Mouse (Mus musculus) ES-Bruce4 (cell line): ENCODE measurements at regions not wholly inside any gene's neighbourhood (a gene's known extent, or its start where the extent isn't known, plus 50 kb on each side); places are given as distances from the start of the nearest gene placed in this dataset.

Experiments
- H3K27ac ChIP-seq: 2 replicates; pipeline ENCODE4 v1.5.1; 2012; ENCODE audit warnings: low read length, inconsistent platforms; ENCODE audit not compliant: insufficient read depth
- H3K27me3 ChIP-seq: 2 replicates; pipeline ENCODE4 v1.6.1; 2012; ENCODE audit warnings: mild to moderate bottlenecking, low read length, inconsistent platforms; ENCODE audit not compliant: control insufficient read depth, poor library complexity, insufficient read depth, severe bottlenecking
- H3K36me3 ChIP-seq: 2 replicates; pipeline ENCODE4 v1.6.1; 2012; ENCODE audit warnings: inconsistent platforms, mild to moderate bottlenecking, low read length, moderate library complexity; ENCODE audit not compliant: control insufficient read depth, poor library complexity, insufficient read depth, severe bottlenecking
- H3K4me1 ChIP-seq: one replicate; pipeline ENCODE4 v1.8.1; 2011; ENCODE audit warnings: low read length; ENCODE audit not compliant: control insufficient read depth, insufficient read depth
- H3K4me3 ChIP-seq: 2 replicates; pipeline ENCODE4 v1.5.1; 2011; ENCODE audit warnings: low read depth, mild to moderate bottlenecking, low read length
- H3K9ac ChIP-seq: 2 replicates; pipeline ENCODE4 v1.6.1; 2012; ENCODE audit warnings: low read depth, mild to moderate bottlenecking, inconsistent platforms; ENCODE audit not compliant: poor library complexity, severe bottlenecking
- H3K9me3 ChIP-seq: replicated peaks from 2 replicates; pipeline ENCODE4 v1.6.1; 2012; ENCODE audit warnings: mild to moderate bottlenecking, low read length, inconsistent platforms; ENCODE audit not compliant: control insufficient read depth, poor library complexity, insufficient read depth, severe bottlenecking
- CTCF ChIP-seq: IDR thresholded peaks from one replicate; pipeline ENCODE4 v1.8.1; 2011; ENCODE audit warnings: low read depth, low read length
- EP300 ChIP-seq: IDR thresholded peaks from 2 replicates; pipeline ENCODE4 v1.6.1; 2011; ENCODE audit warnings: low read depth, low read length; ENCODE audit not compliant: insufficient read depth
- POLR2A ChIP-seq: IDR thresholded peaks from one replicate; pipeline ENCODE4 v1.8.1; 2011; ENCODE audit warnings: low read length; ENCODE audit not compliant: insufficient read depth

DNA sequence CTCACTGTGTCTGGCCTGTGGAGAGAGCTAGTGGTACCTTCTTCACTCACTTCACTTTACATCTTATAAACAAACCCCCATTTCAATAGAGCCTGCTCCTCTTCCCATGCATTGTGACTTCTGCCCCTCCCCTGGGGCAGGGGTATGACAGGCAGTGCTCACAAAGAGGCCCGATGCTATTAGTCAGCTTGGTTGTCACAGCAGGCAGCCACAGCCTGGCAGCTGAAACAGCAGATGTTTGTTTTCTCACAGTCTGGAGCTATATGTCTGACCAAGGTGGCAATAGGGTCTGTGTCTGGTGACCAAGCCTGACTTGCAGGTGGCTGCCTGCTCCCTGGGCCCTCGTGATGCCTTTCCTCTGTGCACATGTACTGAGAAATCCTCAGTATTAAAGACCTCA, 472.8 kb downstream of the Bnc2 start:
- Histone ChIP-seq H3K36me3 (no peaks in the 10 kb centered on the region), H3K9ac (no peak overlapping the region), H3K4me3 (no peak overlapping the region), H3K9me3 (no peaks in the 10 kb centered on the region), H3K27ac (no peak overlapping the region), H3K27me3 (no peaks in the 10 kb centered on the region), H3K4me1 (peaks cover 10% of the 10 kb centered on the region)
- TF ChIP-seq EP300: no peak
- no peak for TF ChIP-seq CTCF

DNA sequence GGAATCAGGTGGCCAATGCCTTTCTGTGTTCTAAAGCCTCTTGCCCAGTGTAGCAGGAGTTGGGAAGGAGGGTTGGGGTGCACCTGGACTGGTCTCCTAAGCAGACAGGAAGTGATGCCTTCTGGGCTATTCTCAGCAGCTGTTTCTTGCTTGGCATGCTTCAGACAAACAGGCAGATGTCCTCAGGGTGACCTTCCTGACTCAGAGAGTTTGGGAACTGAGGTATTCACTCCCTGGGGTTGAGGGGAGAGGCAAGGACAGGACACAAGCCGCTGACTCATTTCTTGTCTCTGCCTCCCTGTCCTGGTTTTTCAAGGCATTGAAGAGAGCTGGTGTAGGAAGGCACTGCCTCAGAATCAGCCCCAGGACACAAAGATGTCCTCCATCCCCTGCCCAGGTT, 471.4 kb downstream of the Bnc2 start:
- H3K9ac ChIP-seq: no peak overlapping the region
- H3K9me3 ChIP-seq: no peaks in the 10 kb centered on the region
- no peaks in the 10 kb centered on the region for H3K27me3 ChIP-seq
- TF ChIP-seq POLR2A (no peak), EP300 (peak; percentile 75; the same call in 1 of the 2 replicates)
- no peak overlapping the region for H3K27ac ChIP-seq
- H3K4me3 ChIP-seq: no peak overlapping the region
- H3K4me1 ChIP-seq: peaks cover 10% of the 10 kb centered on the region
- H3K36me3 ChIP-seq: no peaks in the 10 kb centered on the region

DNA sequence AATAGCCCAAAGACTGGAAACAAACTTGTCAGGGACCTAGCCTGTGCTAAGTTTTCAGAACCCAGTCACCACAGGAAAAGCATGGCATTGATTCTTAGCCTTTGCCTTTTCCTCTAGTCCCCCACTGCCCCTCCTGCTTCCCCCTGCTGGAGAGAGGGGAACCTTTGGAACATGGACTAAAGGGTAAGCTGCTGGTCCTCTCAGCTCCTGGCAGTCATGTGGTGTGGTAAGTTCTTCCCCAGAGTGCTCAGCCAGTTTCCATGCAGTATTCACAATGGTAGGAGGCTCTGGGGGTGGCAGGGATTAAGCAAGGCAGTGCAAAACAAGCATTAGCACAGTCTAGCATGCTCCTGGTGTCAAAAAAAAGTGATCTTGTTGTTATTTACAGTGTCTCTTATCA, 470.3 kb downstream of the Bnc2 start:
- H3K9ac ChIP-seq: no peak overlapping the region
- no peaks in the 10 kb centered on the region for H3K9me3 ChIP-seq
- peaks cover 10% of the 10 kb centered on the region for H3K4me1 ChIP-seq
- no peaks in the 10 kb centered on the region for H3K27me3 ChIP-seq
- no peak for TF ChIP-seq POLR2A
- TF ChIP-seq CTCF: no peak
- H3K36me3 ChIP-seq: no peaks in the 10 kb centered on the region
- no peak overlapping the region for H3K27ac ChIP-seq
- no peak overlapping the region for H3K4me3 ChIP-seq

DNA sequence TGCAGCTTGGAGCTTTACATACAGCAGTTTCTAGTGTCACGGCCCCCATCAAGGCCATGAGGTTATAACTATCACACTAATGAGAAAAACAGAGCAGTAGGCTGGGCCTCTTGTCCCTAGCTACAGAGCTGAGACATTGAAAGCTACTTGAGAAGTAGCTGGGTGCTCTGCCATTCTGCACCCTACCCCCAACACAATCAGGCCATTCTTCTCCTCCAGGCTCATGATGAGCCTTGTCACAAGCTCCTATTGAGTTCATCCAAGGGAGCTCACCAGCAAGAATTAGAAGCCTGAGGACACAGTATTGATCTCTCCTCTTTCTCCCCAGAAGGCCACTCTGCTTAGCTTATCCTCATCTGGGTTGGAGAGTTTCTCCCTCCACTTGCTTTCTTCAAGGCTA, 466.9 kb downstream of the Bnc2 start:
- Histone ChIP-seq H3K9ac (no peak overlapping the region), H3K36me3 (no peaks in the 10 kb centered on the region), H3K9me3 (no peaks in the 10 kb centered on the region), H3K27ac (no peak overlapping the region), H3K4me1 (peaks cover 7% of the 10 kb centered on the region), H3K27me3 (no peaks in the 10 kb centered on the region), H3K4me3 (no peak overlapping the region)
- no peak for TF ChIP-seq CTCF
- TF ChIP-seq EP300: no peak
- no peak for TF ChIP-seq POLR2A

DNA sequence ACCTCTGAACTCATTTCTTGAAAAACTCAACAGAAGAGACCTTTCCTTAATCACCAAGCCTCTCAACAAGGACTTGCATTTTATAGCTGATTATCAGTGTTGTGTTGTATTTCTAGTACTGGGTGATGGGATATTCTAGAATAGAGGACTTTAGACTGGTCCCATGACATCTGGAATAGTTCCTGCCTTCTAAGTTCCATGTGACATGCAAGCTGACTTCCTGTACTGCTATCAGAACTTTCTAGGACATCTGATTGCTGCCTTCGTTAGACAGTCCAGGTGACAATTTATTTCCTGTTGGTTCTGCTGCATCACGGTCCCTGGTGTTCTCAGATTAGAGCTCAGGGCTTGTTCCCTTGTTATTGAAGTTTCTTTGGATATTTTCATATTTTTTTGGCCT, 465.5 kb downstream of the Bnc2 start:
- peaks cover 1% of the 10 kb centered on the region for H3K4me1 ChIP-seq
- no peak overlapping the region for H3K4me3 ChIP-seq
- no peaks in the 10 kb centered on the region for H3K9me3 ChIP-seq
- no peaks in the 10 kb centered on the region for H3K27me3 ChIP-seq
- TF ChIP-seq POLR2A (no peak), CTCF (no peak), EP300 (no peak)
- no peaks in the 10 kb centered on the region for H3K36me3 ChIP-seq
- no peak overlapping the region for H3K27ac ChIP-seq
- no peak overlapping the region for H3K9ac ChIP-seq

DNA sequence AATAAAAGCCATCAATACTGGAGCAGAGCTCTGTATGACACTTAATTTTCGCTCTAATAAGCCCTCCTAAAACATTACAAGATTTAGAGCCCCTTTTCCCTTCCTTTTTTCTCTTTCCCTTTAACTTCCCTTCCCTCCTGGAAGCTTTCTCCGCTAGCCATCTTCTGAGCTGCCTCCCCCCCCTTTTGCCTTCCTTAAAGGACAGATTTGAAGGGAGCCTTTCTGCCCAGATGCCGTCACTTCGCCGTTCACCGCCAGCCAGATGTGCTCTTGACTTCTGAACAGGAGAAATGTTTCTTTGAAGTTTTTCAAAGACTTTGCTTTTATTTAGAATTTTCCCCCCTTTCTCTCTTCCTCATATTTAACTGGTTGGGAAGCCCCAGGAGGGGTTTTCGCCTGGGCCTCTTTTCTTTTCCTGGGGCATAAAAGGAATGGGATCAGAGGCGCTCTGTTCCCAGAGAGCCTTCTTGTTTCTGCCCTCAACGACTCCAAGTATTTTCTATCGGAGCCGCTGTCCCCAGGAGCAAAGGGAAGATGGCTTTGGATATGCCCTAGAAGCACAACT, 463.7 kb downstream of the Bnc2 start:
- no peaks in the 10 kb centered on the region for H3K36me3 ChIP-seq
- no peak overlapping the region for H3K27ac ChIP-seq
- H3K4me3 ChIP-seq: no peak overlapping the region
- H3K9ac ChIP-seq: no peak overlapping the region
- TF ChIP-seq EP300 (no peak), POLR2A (no peak), CTCF (no peak)
- H3K27me3 ChIP-seq: no peaks in the 10 kb centered on the region
- no peaks in the 10 kb centered on the region for H3K4me1 ChIP-seq
- H3K9me3 ChIP-seq: no peaks in the 10 kb centered on the region
